Mouse (Mus musculus) midbrain, postnatal 0 days (tissue): ENCODE results near the gene Coq6. TPM values are rescaled to one million over a fixed set of nuclear protein-coding genes. Genes with fewer than 3 reads are reported as not detected.

Source experiments
- ATAC-seq: fragments of 200-750 bp; cut with Nextera tagmentation; 2 replicates; pipeline ENCODE4 v1.8.0; 2017; ENCODE audit warnings: moderate number of reproducible peaks, mild to moderate bottlenecking, moderate TSS enrichment, moderate library complexity; ENCODE audit not compliant: low FRiP score
- DNase-seq: peaks from one replicate; pipeline ENCODE4 v3.0.0-alpha.2; 2015; ENCODE audit warnings: low spot score
- H3K27ac ChIP-seq: fragments of 300-500 bp; sonication (generic); 2 replicates; pipeline ENCODE4 v1.5.1; 2014; ENCODE audit warnings: low read depth, mild to moderate bottlenecking, low read length, mixed read lengths
- H3K27me3 ChIP-seq: fragments of 300-500 bp; sonication (generic); 2 replicates; pipeline ENCODE4 v1.6.1; 2014; ENCODE audit warnings: low read length, control low read depth, mixed read lengths; ENCODE audit not compliant: insufficient read depth
- H3K36me3 ChIP-seq: fragments of 300-500 bp; sonication (generic); 2 replicates; pipeline ENCODE4 v1.6.1; 2014; ENCODE audit warnings: low read length, control low read depth, mixed read lengths; ENCODE audit not compliant: insufficient read depth
- H3K4me1 ChIP-seq: fragments of 300-500 bp; sonication (generic); 2 replicates; pipeline ENCODE4 v1.6.1; 2014; ENCODE audit warnings: mild to moderate bottlenecking, control low read depth, antibody characterized with exemption, low read length, mixed read lengths; ENCODE audit not compliant: insufficient read depth
- H3K4me2 ChIP-seq: fragments of 300-500 bp; sonication (generic); 2 replicates; pipeline ENCODE4 v1.6.1; 2014; ENCODE audit warnings: low read depth, mild to moderate bottlenecking, low read length, mixed read lengths; ENCODE audit not compliant: poor library complexity, severe bottlenecking
- H3K4me3 ChIP-seq: fragments of 300-500 bp; sonication (generic); 2 replicates; pipeline ENCODE4 v1.5.1; 2014; ENCODE audit warnings: low read depth, mild to moderate bottlenecking, low read length, moderate library complexity
- H3K9ac ChIP-seq: fragments of 300-500 bp; sonication (generic); replicated peaks from 2 replicates; pipeline ENCODE4 v1.6.1; 2014; ENCODE audit warnings: mild to moderate bottlenecking, low read length, moderate library complexity, mixed read lengths; ENCODE audit not compliant: poor library complexity, severe bottlenecking
- H3K9me3 ChIP-seq: fragments of 300-500 bp; sonication (generic); 2 replicates; pipeline ENCODE4 v1.6.1; 2016; ENCODE audit warnings: low read length, control low read depth
- CTCF ChIP-seq: IDR thresholded peaks from 2 replicates; pipeline ENCODE4 v1.5.1; 2016; ENCODE audit warnings: antibody characterized with exemption, mild to moderate bottlenecking
- WGBS: fragments of 180-500 bp; shearing (Covaris S2); extraction: QIAGEN DNeasy Blood & Tissue Kit; methylation state at CpG from one replicate; pipeline ENCODE4 v1.1.7; 2014; 5-methylcytosine and 5-hydroxymethylcytosine counted together
- polyA plus RNA-seq: library from polyadenylated mRNA; unstranded; fragments of >200 nt; fragmentation: Nextera tagmentation; extraction: Ambion mirVana; gene quantifications from 2 replicates; pipeline ENCODE4 v1.2.1, GENCODE M21; 2015
- total RNA-seq: library from RNA; depleted of rRNA; stranded (reverse); fragments of >200 nt; gene quantifications from 2 replicates; pipeline ENCODE4 v1.2.3, GENCODE M21; 2014

Gene Coq6
- total and polyA plus RNA-seq, 2 experiments from 2014 or later = 41.6 to 60.9 TPM

GRCm38 (mm10) chr12:84404541-84404940, 43.1 kb downstream of the Coq6 start:
- H3K27ac ChIP-seq = no peak overlapping the region
- no peak overlapping the region for H3K9ac ChIP-seq
- no peaks in the 10 kb centered on the region for H3K36me3 ChIP-seq
- no peak overlapping the region for H3K4me3 ChIP-seq
- peaks cover 2% of the 10 kb centered on the region; the same call in 1 of the 2 replicates for H3K4me1 ChIP-seq
- 78% methylated on average over 6 of the region's 6 CpGs for WGBS
- H3K27me3 ChIP-seq = no peaks in the 10 kb centered on the region
- no peak for ATAC-seq
- no peak for DNase-seq
- TF ChIP-seq CTCF = no peak
- no peaks in the 10 kb centered on the region for H3K9me3 ChIP-seq
- H3K4me2 ChIP-seq = no peak overlapping the region

- no peak for DNase-seq
- Histone ChIP-seq H3K27me3 (no peaks in the 10 kb centered on the region), H3K4me3 (no peak overlapping the region), H3K36me3 (no peaks in the 10 kb centered on the region), H3K4me1 (peaks cover 2% of the 10 kb centered on the region; the same call in 1 of the 2 replicates), H3K9me3 (no peaks in the 10 kb centered on the region), H3K9ac (no peak overlapping the region), H3K27ac (no peak overlapping the region), H3K4me2 (no peak overlapping the region)
- WGBS = 67% methylated on average over 4 of the region's 4 CpGs
- no peak for ATAC-seq
- TF ChIP-seq CTCF = peak; percentile 36; the same call in 1 of the 2 replicates
These were observed 45.8 kb downstream of the Coq6 start for GRCm38 (mm10) chr12:84407259-84407658.

- under 1% methylated on average over 46 of the region's 52 CpGs for WGBS
These were observed 46.7 kb downstream of the Coq6 start for GRCm38 (mm10) chr12:84407874-84408818.

GRCm38 (mm10) chr12:84408819-84409507, 47.5 kb downstream of the Coq6 start, which contains the start of the genes Entpd5 and Bbof1:
TSS of gene Entpd5 (minus strand) at chr12:84409029.
TSS of gene Bbof1 (plus strand) at chr12:84409071.
- peak within 1 kb of the TSS; percentile 86 for H3K4me3 ChIP-seq
- DNase-seq (peak; percentile 92), ATAC-seq (peak; percentile 95)
- peaks cover 2% of the 10 kb centered on the region; the same call in 1 of the 2 replicates for H3K4me1 ChIP-seq
- peak within 1 kb of the TSS; percentile 88 for H3K9ac ChIP-seq
- no peak for TF ChIP-seq CTCF
- no peaks in the 10 kb centered on the region for H3K9me3 ChIP-seq
- 2% methylated on average over 53 of the region's 63 CpGs for WGBS
- H3K4me2 ChIP-seq = peak within 1 kb of the TSS; percentile 82
- H3K27ac ChIP-seq = peak within 1 kb of the TSS; percentile 92
- no peaks in the 10 kb centered on the region for H3K27me3 ChIP-seq
- H3K36me3 ChIP-seq = no peaks in the 10 kb centered on the region

More at GRCm38 (mm10) chr12:84407874-84408818, 46.7 kb downstream of the Coq6 start:
- no peaks in the 10 kb centered on the region for H3K36me3 ChIP-seq
- H3K4me2 ChIP-seq = peak overlapping the region; percentile 82
- peak overlapping the region; percentile 88 for H3K9ac ChIP-seq
- peak overlapping the region; percentile 92 for H3K27ac ChIP-seq
- ATAC-seq = peak; percentile 76
- H3K27me3 ChIP-seq = no peaks in the 10 kb centered on the region
- TF ChIP-seq CTCF = 0 out of 2 replicates have a peak, but pooled peaks have one; percentile 2
- DNase-seq = peak; percentile 47
- peak overlapping the region; percentile 86 for H3K4me3 ChIP-seq
- H3K4me1 ChIP-seq = peaks cover 2% of the 10 kb centered on the region; the same call in 1 of the 2 replicates
- H3K9me3 ChIP-seq = no peaks in the 10 kb centered on the region

GRCm38 (mm10) chr12:84416834-84417604, 55.6 kb downstream of the Coq6 start, which contains the start of gene Rnf113a2:
TSS of gene Rnf113a2 (plus strand) at chr12:84417196.
- WGBS = 3% methylated on average over 50 of the region's 50 CpGs
- peak; percentile 96 for DNase-seq
- H3K36me3 ChIP-seq = no peaks in the 10 kb centered on the region
- no peaks in the 10 kb centered on the region for H3K27me3 ChIP-seq
- peak within 1 kb of the TSS; percentile 76 for H3K27ac ChIP-seq
- no peaks in the 10 kb centered on the region for H3K4me1 ChIP-seq
- ATAC-seq = peak; percentile 95
- peak within 1 kb of the TSS; percentile 60 for H3K9ac ChIP-seq
- H3K9me3 ChIP-seq = no peaks in the 10 kb centered on the region
- H3K4me3 ChIP-seq = peak within 1 kb of the TSS; percentile 55
- peak within 1 kb of the TSS; percentile 76 for H3K4me2 ChIP-seq
- no peak for TF ChIP-seq CTCF
